Mouse (Mus musculus): ENCODE results near the gene Rnase13. TPM values are rescaled to one million over a fixed set of nuclear protein-coding genes. Genes with fewer than 3 reads are reported as not detected.

Gene Rnase13
- polyA plus RNA-seq, 1 experiment: not detected

DNA sequence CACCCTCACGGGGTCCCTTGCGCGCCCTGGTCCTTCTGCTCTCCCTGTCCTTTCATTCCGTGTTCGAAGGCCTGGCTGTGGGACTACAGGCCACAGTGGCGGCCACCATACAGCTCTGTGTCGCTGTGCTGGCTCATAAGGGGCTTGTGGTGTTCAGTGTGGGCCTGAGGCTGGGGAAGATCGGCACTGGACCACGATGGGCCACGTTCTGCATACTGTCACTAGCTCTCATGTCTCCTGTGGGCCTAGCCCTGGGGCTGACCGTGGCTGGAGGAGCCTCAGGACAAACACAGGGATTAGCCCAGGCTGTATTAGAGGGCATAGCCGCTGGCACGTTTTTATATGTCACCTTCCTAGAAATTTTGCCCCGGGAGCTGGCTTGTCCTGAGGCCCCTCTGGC lies 27.5 kb downstream of the Rnase13 start:
- H3K27ac ChIP-seq (ENCODE audit: control insufficient read depth, insufficient read depth, low read length): no peak overlapping the region
- peaks cover 20% of the 10 kb centered on the region for H3K36me3 ChIP-seq (ENCODE audit: control insufficient read depth, insufficient read depth, low read length)

DNA sequence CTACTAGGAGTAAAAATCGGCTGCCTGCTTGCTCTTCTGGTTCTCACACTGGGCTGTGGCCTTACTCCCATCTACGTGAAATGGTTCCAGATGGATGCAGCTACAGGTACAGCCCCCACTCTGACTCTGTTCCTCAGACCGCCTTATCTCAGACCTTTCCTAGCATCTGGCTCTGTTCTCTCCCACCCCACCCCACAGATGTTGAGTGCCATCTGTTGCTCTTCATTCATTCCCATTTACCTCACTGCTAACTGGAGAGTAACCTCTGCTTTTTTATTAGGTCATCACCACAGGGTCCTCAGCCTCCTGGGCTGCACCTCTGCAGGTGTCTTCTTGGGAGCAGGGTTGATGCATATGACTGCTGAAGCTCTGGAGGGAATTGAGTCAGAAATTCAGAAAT lies 28.8 kb downstream of the Rnase13 start:
- Histone ChIP-seq H3K36me3 (ENCODE audit: control insufficient read depth, insufficient read depth, low read length) (peaks cover 32% of the 10 kb centered on the region), H3K4me1 (replicated peaks; ENCODE audit: control insufficient read depth, insufficient read depth, low read length) (peaks cover 3% of the 10 kb centered on the region), H3K27me3 (ENCODE audit: control insufficient read depth, insufficient read depth, low read length) (no peaks in the 10 kb centered on the region), H3K4me3 (ENCODE audit: control insufficient read depth, insufficient read depth, low read length) (no peak overlapping the region), H3K27ac (ENCODE audit: control insufficient read depth, insufficient read depth, low read length) (no peak overlapping the region)
- no peak for TF ChIP-seq CTCF (IDR thresholded peaks at IDR 0.05; ENCODE audit: borderline replicate concordance, control insufficient read depth, extremely low read depth, insufficient read depth, low read length, poor library complexity)
- TF ChIP-seq POLR2A (IDR thresholded peaks at IDR 0.05; ENCODE audit: control insufficient read depth, extremely low read depth, insufficient read depth, low read length, poor library complexity): no peak
- DNase-seq: no peak
- WGBS: 92% methylated on average over 3 of the region's 3 CpGs

More for the DNA sequence above, 27.5 kb downstream of the Rnase13 start:
- TF ChIP-seq CTCF (IDR thresholded peaks at IDR 0.05; ENCODE audit: borderline replicate concordance, control insufficient read depth, extremely low read depth, insufficient read depth, low read length, poor library complexity) (no peak), POLR2A (IDR thresholded peaks at IDR 0.05; ENCODE audit: control insufficient read depth, extremely low read depth, insufficient read depth, low read length, poor library complexity) (no peak)
- Histone ChIP-seq H3K4me1 (replicated peaks; ENCODE audit: control insufficient read depth, insufficient read depth, low read length) (peaks cover 3% of the 10 kb centered on the region), H3K27me3 (ENCODE audit: control insufficient read depth, insufficient read depth, low read length) (no peaks in the 10 kb centered on the region), H3K4me3 (ENCODE audit: control insufficient read depth, insufficient read depth, low read length) (no peak overlapping the region)
- DNase-seq: no peak
- 94% methylated on average over 14 of the region's 14 CpGs for WGBS

DNA sequence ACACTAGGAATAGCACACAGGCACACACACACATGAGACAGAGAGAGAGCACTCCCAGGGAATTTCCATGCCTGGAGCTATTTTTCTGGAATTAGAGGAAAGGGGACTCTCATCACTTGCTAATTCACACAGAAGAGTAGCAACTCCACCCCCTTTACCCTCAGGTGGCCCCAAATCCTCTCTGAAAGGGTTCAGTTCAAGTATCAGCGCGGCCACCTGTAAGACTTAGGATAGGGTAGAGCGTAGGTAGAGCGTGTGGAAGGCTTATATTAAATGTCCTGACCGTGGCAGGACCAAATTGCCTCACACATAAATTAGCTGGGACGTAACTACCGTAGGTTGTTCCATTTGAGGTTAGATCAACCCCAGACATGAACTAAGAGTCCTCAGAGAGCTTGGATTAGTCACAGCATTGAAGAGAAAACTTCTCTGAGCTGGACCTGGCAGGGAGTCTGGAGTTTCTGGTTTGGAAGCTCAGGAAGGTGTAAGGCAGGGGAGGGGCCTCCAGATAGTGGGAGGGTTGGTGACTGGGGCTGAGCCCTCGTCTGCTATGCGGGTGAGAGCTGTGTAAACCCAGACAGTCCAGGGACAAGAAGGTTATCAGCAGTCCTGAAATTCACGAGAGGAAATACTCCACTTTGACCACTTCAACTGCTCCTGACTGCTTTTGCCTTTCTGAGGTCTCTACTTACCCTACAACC lies 29.3 kb downstream of the Rnase13 start:
- Histone ChIP-seq H3K36me3 (ENCODE audit: control insufficient read depth, insufficient read depth, low read length) (peaks cover 35% of the 10 kb centered on the region), H3K4me3 (ENCODE audit: control insufficient read depth, insufficient read depth, low read length) (no peak overlapping the region), H3K27me3 (ENCODE audit: control insufficient read depth, insufficient read depth, low read length) (no peaks in the 10 kb centered on the region), H3K4me1 (replicated peaks; ENCODE audit: control insufficient read depth, insufficient read depth, low read length) (peaks cover 3% of the 10 kb centered on the region), H3K27ac (ENCODE audit: control insufficient read depth, insufficient read depth, low read length) (no peak overlapping the region)
- TF ChIP-seq POLR2A (IDR thresholded peaks at IDR 0.05; ENCODE audit: control insufficient read depth, extremely low read depth, insufficient read depth, low read length, poor library complexity) (no peak), CTCF (IDR thresholded peaks at IDR 0.05; ENCODE audit: borderline replicate concordance, control insufficient read depth, extremely low read depth, insufficient read depth, low read length, poor library complexity) (no peak)
- no peak for DNase-seq
- 93% methylated on average over 10 of the region's 10 CpGs for WGBS

DNA sequence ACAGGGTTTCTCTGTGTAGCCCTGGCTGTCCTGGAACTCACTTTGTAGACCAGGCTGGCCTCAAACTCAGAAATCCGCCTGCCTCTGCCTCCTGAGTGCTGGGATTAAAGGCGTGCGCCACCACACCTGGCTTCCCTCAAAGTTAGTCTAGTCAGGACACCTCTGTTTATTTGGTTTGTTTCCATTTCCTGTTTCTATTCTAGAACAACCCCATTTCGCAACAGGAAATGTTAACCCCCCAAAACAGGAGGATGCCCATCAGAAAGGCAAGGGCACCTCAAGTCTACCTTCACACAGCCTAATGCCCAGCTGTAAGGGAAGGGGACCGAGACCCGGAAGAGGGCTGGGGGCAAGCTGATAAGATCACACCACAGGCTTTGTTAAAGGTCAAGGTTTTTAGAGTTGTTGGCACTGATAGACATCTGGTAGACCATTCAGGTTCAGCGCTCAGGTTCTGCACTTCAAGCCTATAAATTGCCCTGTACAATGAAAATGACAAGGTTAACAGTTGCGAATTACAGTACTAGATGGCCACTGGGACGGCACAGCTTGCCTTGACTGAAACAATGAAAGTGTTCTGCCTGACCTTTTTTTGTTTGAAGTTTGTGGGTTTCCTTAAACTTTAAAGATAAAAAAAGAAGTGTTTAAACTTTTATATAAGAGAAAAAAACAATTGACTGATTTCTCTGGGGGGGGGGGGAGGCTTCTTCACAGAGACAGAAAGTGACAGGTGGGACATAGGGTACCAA lies 30.2 kb downstream of the Rnase13 start, which contains the start of gene Slc39a2:
Gene Slc39a2, plus strand, starts transcription at position 699 of the 749 bp plus-strand sequence.
- H3K4me1 ChIP-seq (replicated peaks; ENCODE audit: control insufficient read depth, insufficient read depth, low read length): peaks cover 3% of the 10 kb centered on the region
- no peaks in the 10 kb centered on the region for H3K27me3 ChIP-seq (ENCODE audit: control insufficient read depth, insufficient read depth, low read length)
- H3K4me3 ChIP-seq (ENCODE audit: control insufficient read depth, insufficient read depth, low read length): no peak within 1 kb of the TSS
- peaks cover 35% of the 10 kb centered on the region for H3K36me3 ChIP-seq (ENCODE audit: control insufficient read depth, insufficient read depth, low read length)
- peak within 1 kb of the TSS; percentile 19; the same call in 1 of the 2 replicates for H3K27ac ChIP-seq (ENCODE audit: control insufficient read depth, insufficient read depth, low read length)
- no peak for DNase-seq
- WGBS: 78% methylated on average over 9 of the region's 9 CpGs
- TF ChIP-seq CTCF (IDR thresholded peaks at IDR 0.05; ENCODE audit: borderline replicate concordance, control insufficient read depth, extremely low read depth, insufficient read depth, low read length, poor library complexity): no peak
- no peak for TF ChIP-seq POLR2A (IDR thresholded peaks at IDR 0.05; ENCODE audit: control insufficient read depth, extremely low read depth, insufficient read depth, low read length, poor library complexity)

DNA sequence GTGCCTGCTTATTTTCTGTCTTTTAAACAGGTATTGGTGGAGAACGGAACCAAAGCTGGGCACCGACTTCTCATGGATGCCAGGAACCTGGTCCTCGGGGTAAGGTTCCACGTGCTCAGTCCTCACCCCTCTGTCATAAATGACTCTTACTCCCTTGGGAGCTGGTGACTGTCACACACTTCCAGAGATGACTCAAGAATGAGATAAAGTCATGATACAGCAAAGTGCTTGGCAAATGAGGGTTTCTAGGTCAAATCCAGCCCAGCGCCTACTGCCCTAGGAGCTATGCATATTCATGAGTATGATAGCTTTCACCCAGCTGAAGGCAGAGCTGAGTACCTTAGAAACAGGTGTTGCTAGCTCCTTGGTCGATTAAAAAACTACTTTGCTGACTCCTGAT lies 32.7 kb downstream of the Rnase13 start:
- H3K36me3 ChIP-seq (ENCODE audit: control insufficient read depth, insufficient read depth, low read length): peaks cover 35% of the 10 kb centered on the region
- DNase-seq: no peak
- no peaks in the 10 kb centered on the region for H3K27me3 ChIP-seq (ENCODE audit: control insufficient read depth, insufficient read depth, low read length)
- peaks cover 11% of the 10 kb centered on the region for H3K4me1 ChIP-seq (replicated peaks; ENCODE audit: control insufficient read depth, insufficient read depth, low read length)
- H3K27ac ChIP-seq (ENCODE audit: control insufficient read depth, insufficient read depth, low read length): no peak overlapping the region
- TF ChIP-seq CTCF (IDR thresholded peaks at IDR 0.05; ENCODE audit: borderline replicate concordance, control insufficient read depth, extremely low read depth, insufficient read depth, low read length, poor library complexity) (no peak), POLR2A (IDR thresholded peaks at IDR 0.05; ENCODE audit: control insufficient read depth, extremely low read depth, insufficient read depth, low read length, poor library complexity) (no peak)
- WGBS: 96% methylated on average over 6 of the region's 6 CpGs
- H3K4me3 ChIP-seq (ENCODE audit: control insufficient read depth, insufficient read depth, low read length): no peak overlapping the region

DNA sequence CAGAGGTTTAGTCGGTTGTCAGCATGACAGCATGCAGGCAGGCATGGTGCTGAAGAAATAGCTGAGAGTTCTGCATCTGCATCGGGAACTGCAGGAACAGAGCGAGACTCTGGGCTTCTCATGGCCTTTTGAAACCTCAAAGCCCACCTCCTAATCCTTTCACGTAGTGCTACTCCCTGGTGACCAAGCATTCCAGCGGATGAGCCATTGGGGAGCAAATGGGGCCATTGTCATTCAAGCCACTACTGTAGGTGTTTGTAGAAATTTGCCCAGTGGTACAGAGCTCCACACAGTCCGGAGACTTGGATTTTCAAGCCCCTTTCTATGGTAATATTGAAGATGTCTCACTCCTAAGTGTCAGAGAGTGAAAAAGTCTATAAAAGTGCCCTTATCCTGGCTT lies 36.5 kb downstream of the Rnase13 start:
- Histone ChIP-seq H3K27ac (ENCODE audit: control insufficient read depth, insufficient read depth, low read length) (no peak overlapping the region), H3K4me3 (ENCODE audit: control insufficient read depth, insufficient read depth, low read length) (no peak overlapping the region), H3K4me1 (replicated peaks; ENCODE audit: control insufficient read depth, insufficient read depth, low read length) (peaks cover 7% of the 10 kb centered on the region), H3K36me3 (ENCODE audit: control insufficient read depth, insufficient read depth, low read length) (peaks cover 24% of the 10 kb centered on the region), H3K27me3 (ENCODE audit: control insufficient read depth, insufficient read depth, low read length) (no peaks in the 10 kb centered on the region)
- no peak for TF ChIP-seq POLR2A (IDR thresholded peaks at IDR 0.05; ENCODE audit: control insufficient read depth, extremely low read depth, insufficient read depth, low read length, poor library complexity)
- no peak for TF ChIP-seq CTCF (IDR thresholded peaks at IDR 0.05; ENCODE audit: borderline replicate concordance, control insufficient read depth, extremely low read depth, insufficient read depth, low read length, poor library complexity)
- 90% methylated on average over 6 of the region's 6 CpGs for WGBS
- no peak for DNase-seq
